Mouse (Mus musculus): ENCODE results near the gene Mndal.
"Not testable (repeated sequence)": the region's sequence is repeated elsewhere in the genome, so short reads cannot be mapped to it uniquely, and the experiment has no call there.

- TF ChIP-seq CTCF (IDR thresholded peaks at IDR 0.05; ENCODE audit: control insufficient read depth, insufficient read depth, low read length); POLR2A (IDR thresholded peaks at IDR 0.05; ENCODE audit: borderline replicate concordance, control insufficient read depth, low read depth, low read length): not testable (repeated sequence)
Observed at GRCm38 (mm10) chr1:173846193-173846592, 96.1 kb downstream of the Mndal start.

All from bone marrow, adult 2 months (tissue).